Mouse (Mus musculus): ENCODE measurements around the gene Scmh1. TPM values are rescaled to one million over a fixed set of nuclear protein-coding genes. Genes with fewer than 3 reads are reported as not detected.

Gene Scmh1
- polyA plus RNA-seq, 1 experiment from 2014 or later = 9.6 TPM

DNA sequence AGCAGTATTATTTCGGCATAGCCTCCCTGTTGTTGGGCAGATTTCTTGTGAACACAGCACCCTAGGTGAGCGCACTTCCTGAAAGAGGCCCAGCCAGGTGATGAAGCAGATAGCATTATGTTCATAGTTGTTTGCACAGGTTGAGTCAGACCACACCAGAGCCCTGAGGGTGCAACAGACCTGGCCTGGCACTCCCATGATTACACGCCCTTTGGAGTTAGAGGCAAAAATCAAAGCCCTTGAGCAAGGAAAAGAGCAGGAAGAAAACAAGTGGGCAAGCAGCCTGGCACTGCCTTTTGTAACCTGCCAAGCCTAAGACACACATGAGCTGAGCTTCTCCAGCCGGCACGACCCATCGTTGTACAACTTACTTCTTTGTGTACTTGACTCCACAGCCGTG lies 111.4 kb downstream of the Scmh1 start:
- Histone ChIP-seq H3K27ac (ENCODE audit: low read length) (no peak overlapping the region), H3K27me3 (ENCODE audit: control insufficient read depth, insufficient read depth, low read depth, low read length) (no peaks in the 10 kb centered on the region), H3K36me3 (ENCODE audit: control insufficient read depth, insufficient read depth) (no peaks in the 10 kb centered on the region; the same call in 1 of the 2 replicates), H3K9me3 (replicated peaks; ENCODE audit: control insufficient read depth, low read length) (no peaks in the 10 kb centered on the region), H3K9ac (ENCODE audit: low read depth, low read length) (no peak overlapping the region), H3K4me1 (ENCODE audit: control insufficient read depth, low read depth, low read length) (no peaks in the 10 kb centered on the region), H3K4me2 (ENCODE audit: low read depth, low read length) (no peak overlapping the region), H3K4me3 (ENCODE audit: low read depth, low read length) (no peak overlapping the region)
- ATAC-seq (ENCODE audit: low read depth) = no peak
- 73% methylated on average over 7 of the region's 7 CpGs for WGBS (ENCODE audit: insufficient replicate concordance)

DNA sequence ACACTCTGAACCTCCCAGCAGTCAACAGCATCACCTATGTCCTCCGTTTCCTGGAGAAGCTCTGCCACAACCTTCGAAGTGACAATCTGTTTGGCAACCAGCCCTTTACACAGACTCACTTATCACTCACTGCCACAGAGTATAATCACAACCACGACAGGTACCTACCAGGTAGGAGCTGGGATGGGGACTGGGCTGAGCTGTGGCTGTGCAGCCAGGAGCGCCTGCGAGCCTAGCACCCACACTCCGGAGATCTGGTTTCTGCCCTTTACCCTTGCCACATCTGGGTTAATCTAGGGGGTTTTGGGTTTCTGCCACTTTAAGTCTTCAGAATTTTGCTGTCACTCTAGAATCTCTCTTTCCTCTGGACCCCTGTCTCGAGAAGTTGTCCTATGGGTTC lies 111.8 kb downstream of the Scmh1 start:
- no peak for ATAC-seq (ENCODE audit: low read depth)
- Histone ChIP-seq H3K27me3 (ENCODE audit: control insufficient read depth, insufficient read depth, low read depth, low read length) (no peaks in the 10 kb centered on the region), H3K4me3 (ENCODE audit: low read depth, low read length) (no peak overlapping the region), H3K4me2 (ENCODE audit: low read depth, low read length) (no peak overlapping the region), H3K4me1 (ENCODE audit: control insufficient read depth, low read depth, low read length) (no peaks in the 10 kb centered on the region), H3K9me3 (replicated peaks; ENCODE audit: control insufficient read depth, low read length) (no peaks in the 10 kb centered on the region), H3K27ac (ENCODE audit: low read length) (no peak overlapping the region), H3K36me3 (ENCODE audit: control insufficient read depth, insufficient read depth) (no peaks in the 10 kb centered on the region; the same call in 1 of the 2 replicates), H3K9ac (ENCODE audit: low read depth, low read length) (no peak overlapping the region)
- WGBS (ENCODE audit: insufficient replicate concordance) = 78% methylated on average over 7 of the region's 7 CpGs

DNA sequence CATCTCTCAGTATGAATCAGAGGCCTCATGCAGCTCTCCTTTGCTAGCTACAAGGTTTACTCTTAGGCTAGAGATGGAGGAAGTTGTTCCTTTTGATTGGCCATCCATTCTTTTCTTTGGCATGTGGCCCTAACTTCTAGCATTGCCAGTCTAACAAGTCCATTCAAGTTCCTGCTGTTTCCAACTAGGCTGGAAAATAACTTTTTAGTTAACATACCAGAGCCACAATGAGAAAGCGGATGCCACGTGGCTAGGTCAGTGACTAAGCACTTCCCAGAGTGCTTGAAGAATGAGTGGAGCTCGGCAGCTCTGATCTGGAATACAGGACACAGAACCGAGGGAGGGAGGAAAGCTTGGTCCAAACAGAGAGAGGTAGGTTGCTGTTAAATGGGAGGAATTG lies 112.3 kb downstream of the Scmh1 start:
- WGBS (ENCODE audit: insufficient replicate concordance) = 63% methylated on average over 4 of the region's 4 CpGs
- no peak overlapping the region for H3K27ac ChIP-seq (ENCODE audit: low read length)
- H3K4me2 ChIP-seq (ENCODE audit: low read depth, low read length) = no peak overlapping the region
- no peak for ATAC-seq (ENCODE audit: low read depth)
- H3K27me3 ChIP-seq (ENCODE audit: control insufficient read depth, insufficient read depth, low read depth, low read length) = no peaks in the 10 kb centered on the region
- no peaks in the 10 kb centered on the region; the same call in 1 of the 2 replicates for H3K36me3 ChIP-seq (ENCODE audit: control insufficient read depth, insufficient read depth)
- no peaks in the 10 kb centered on the region for H3K9me3 ChIP-seq (replicated peaks; ENCODE audit: control insufficient read depth, low read length)
- H3K4me1 ChIP-seq (ENCODE audit: control insufficient read depth, low read depth, low read length) = no peaks in the 10 kb centered on the region
- H3K9ac ChIP-seq (ENCODE audit: low read depth, low read length) = no peak overlapping the region
- H3K4me3 ChIP-seq (ENCODE audit: low read depth, low read length) = no peak overlapping the region

DNA sequence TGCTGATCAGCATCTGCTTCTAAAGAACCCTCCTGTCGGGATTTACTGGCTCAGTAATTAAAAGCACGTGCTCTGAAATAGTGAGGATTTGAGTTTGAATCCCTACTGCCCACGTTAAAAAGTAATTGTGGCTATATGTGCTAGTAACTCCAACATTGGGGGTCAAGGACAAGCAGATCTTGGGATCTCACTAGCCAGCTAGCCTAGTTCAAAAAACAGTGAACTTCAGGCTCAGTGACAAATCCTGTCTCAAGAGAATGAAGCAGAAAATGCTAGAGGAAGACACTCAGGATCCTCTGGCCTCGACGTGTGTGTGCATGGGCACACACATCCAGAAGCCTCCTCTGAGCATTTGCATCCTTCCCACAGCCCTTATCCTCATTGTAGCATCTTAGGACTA lies 116.7 kb downstream of the Scmh1 start:
- WGBS (ENCODE audit: insufficient replicate concordance) = 81% methylated on average over 5 of the region's 5 CpGs
- H3K9me3 ChIP-seq (replicated peaks; ENCODE audit: control insufficient read depth, low read length) = no peaks in the 10 kb centered on the region
- H3K27me3 ChIP-seq (ENCODE audit: control insufficient read depth, insufficient read depth, low read depth, low read length) = no peaks in the 10 kb centered on the region
- H3K9ac ChIP-seq (ENCODE audit: low read depth, low read length) = no peak overlapping the region
- H3K4me2 ChIP-seq (ENCODE audit: low read depth, low read length) = no peak overlapping the region
- ATAC-seq (ENCODE audit: low read depth) = no peak
- no peaks in the 10 kb centered on the region for H3K4me1 ChIP-seq (ENCODE audit: control insufficient read depth, low read depth, low read length)
- no peak overlapping the region for H3K4me3 ChIP-seq (ENCODE audit: low read depth, low read length)
- H3K27ac ChIP-seq (ENCODE audit: low read length) = no peak overlapping the region
- peaks cover 9% of the 10 kb centered on the region for H3K36me3 ChIP-seq (ENCODE audit: control insufficient read depth, insufficient read depth)

DNA sequence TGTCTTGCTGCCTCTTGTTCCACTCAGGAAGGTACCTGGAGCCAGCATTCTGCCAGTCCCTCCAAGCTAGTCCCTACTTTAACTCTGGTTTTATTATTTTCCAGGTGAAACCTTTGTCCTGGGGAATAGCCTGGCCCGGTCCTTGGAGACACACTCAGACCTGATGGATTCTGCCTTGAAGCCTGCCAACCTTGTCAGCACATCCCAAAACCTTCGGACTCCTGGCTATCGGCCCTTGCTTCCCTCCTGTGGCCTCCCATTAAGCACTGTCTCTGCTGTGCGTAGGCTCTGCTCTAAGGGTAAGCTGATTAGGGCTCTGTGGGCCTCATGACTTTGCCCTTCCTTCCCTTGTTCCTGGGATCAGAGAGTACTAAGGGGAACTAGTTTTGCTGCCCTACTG lies 117.3 kb downstream of the Scmh1 start:
- WGBS (ENCODE audit: insufficient replicate concordance) = 69% methylated on average over 4 of the region's 4 CpGs
- H3K27me3 ChIP-seq (ENCODE audit: control insufficient read depth, insufficient read depth, low read depth, low read length) = no peaks in the 10 kb centered on the region
- no peaks in the 10 kb centered on the region for H3K9me3 ChIP-seq (replicated peaks; ENCODE audit: control insufficient read depth, low read length)
- H3K4me2 ChIP-seq (ENCODE audit: low read depth, low read length) = no peak overlapping the region
- H3K4me3 ChIP-seq (ENCODE audit: low read depth, low read length) = no peak overlapping the region
- H3K4me1 ChIP-seq (ENCODE audit: control insufficient read depth, low read depth, low read length) = no peaks in the 10 kb centered on the region
- H3K36me3 ChIP-seq (ENCODE audit: control insufficient read depth, insufficient read depth) = peaks cover 9% of the 10 kb centered on the region
- no peak overlapping the region for H3K27ac ChIP-seq (ENCODE audit: low read length)
- ATAC-seq (ENCODE audit: low read depth) = no peak
- no peak overlapping the region for H3K9ac ChIP-seq (ENCODE audit: low read depth, low read length)

DNA sequence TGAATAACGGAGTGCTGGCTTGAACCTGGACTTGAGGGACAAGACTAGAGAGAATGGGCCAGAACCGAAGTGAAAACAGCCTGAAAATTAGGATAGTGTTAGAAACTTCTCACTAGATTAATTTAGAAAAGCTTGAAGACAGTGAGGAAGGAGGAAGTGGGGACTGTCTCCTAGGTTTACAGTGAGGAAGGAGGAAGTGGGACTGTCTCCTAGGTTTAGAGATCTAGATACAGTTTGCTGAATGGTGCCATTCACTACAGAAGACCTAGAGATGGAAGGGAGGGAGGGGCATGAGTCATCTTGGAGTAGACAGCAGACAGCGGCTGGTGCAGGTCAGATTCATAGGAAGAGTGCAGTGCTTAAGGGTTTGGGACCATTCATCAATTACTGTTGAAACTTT lies 118.0 kb downstream of the Scmh1 start:
- Histone ChIP-seq H3K9ac (ENCODE audit: low read depth, low read length) (no peak overlapping the region), H3K27ac (ENCODE audit: low read length) (no peak overlapping the region), H3K4me3 (ENCODE audit: low read depth, low read length) (no peak overlapping the region), H3K36me3 (ENCODE audit: control insufficient read depth, insufficient read depth) (peaks cover 9% of the 10 kb centered on the region), H3K4me2 (ENCODE audit: low read depth, low read length) (no peak overlapping the region), H3K27me3 (ENCODE audit: control insufficient read depth, insufficient read depth, low read depth, low read length) (no peaks in the 10 kb centered on the region), H3K9me3 (replicated peaks; ENCODE audit: control insufficient read depth, low read length) (no peaks in the 10 kb centered on the region), H3K4me1 (ENCODE audit: control insufficient read depth, low read depth, low read length) (no peaks in the 10 kb centered on the region)
- ATAC-seq (ENCODE audit: low read depth) = no peak
- 60% methylated on average over 3 of the region's 3 CpGs for WGBS (ENCODE audit: insufficient replicate concordance)

DNA sequence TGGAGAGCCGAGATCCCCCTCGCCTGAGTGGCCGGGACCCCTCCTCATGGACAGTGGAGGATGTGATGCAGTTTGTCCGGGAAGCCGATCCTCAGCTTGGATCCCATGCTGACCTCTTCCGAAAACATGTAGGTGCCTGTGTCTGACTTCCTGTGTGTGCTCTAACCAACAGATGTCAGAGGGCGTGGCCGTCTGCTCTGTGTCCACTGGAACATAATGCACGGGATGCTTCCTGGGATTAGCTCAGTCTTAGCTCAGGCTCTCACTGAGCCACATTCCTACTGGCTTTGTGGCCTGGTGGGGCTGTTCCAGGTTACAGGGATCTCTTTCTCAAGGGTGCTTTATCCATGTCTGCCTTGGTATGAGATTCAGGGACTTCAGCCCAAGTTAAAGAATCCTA lies 123.1 kb downstream of the Scmh1 start:
- H3K27me3 ChIP-seq (ENCODE audit: control insufficient read depth, insufficient read depth, low read depth, low read length) = no peaks in the 10 kb centered on the region
- 81% methylated on average over 9 of the region's 9 CpGs for WGBS (ENCODE audit: insufficient replicate concordance)
- H3K4me2 ChIP-seq (ENCODE audit: low read depth, low read length) = no peak overlapping the region
- no peak for ATAC-seq (ENCODE audit: low read depth)
- no peaks in the 10 kb centered on the region for H3K9me3 ChIP-seq (replicated peaks; ENCODE audit: control insufficient read depth, low read length)
- H3K4me1 ChIP-seq (ENCODE audit: control insufficient read depth, low read depth, low read length) = no peaks in the 10 kb centered on the region
- H3K27ac ChIP-seq (ENCODE audit: low read length) = no peak overlapping the region
- no peak overlapping the region for H3K9ac ChIP-seq (ENCODE audit: low read depth, low read length)
- H3K36me3 ChIP-seq (ENCODE audit: control insufficient read depth, insufficient read depth) = peaks cover 9% of the 10 kb centered on the region
- H3K4me3 ChIP-seq (ENCODE audit: low read depth, low read length) = no peak overlapping the region

DNA sequence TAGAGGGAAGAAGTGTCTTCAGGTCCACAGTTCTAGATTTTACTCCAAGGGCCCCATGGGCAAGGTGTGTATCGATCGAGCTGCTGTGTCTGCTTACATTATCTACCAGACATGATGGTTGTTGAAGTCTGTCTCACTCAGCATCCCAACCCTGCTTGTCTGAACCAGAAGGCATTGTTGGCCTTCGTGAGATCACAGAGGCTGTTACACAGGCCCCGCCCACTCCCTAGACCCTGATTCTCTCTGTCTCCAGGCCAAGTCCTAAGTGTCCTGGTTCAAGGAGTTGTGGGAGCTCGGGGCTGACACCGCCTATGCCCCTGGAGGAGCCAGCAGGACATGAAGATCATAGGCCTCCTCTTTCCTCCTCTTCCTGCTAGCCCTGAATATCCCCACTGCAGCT lies 126.9 kb downstream of the Scmh1 start, which contains the start of gene Slfnl1:
Slfnl1 (plus strand) TSS at position 246 of the 400 bp plus-strand sequence.
- H3K27me3 ChIP-seq (ENCODE audit: control insufficient read depth, insufficient read depth, low read depth, low read length) = no peaks in the 10 kb centered on the region
- no peak within 1 kb of the TSS for H3K4me2 ChIP-seq (ENCODE audit: low read depth, low read length)
- no peaks in the 10 kb centered on the region for H3K9me3 ChIP-seq (replicated peaks; ENCODE audit: control insufficient read depth, low read length)
- ATAC-seq (ENCODE audit: low read depth) = no peak
- no peaks in the 10 kb centered on the region; the same call in 1 of the 2 replicates for H3K36me3 ChIP-seq (ENCODE audit: control insufficient read depth, insufficient read depth)
- no peak within 1 kb of the TSS for H3K4me3 ChIP-seq (ENCODE audit: low read depth, low read length)
- H3K9ac ChIP-seq (ENCODE audit: low read depth, low read length) = no peak within 1 kb of the TSS
- 63% methylated on average over 6 of the region's 6 CpGs for WGBS (ENCODE audit: insufficient replicate concordance)
- no peaks in the 10 kb centered on the region for H3K4me1 ChIP-seq (ENCODE audit: control insufficient read depth, low read depth, low read length)
- H3K27ac ChIP-seq (ENCODE audit: low read length) = no peak within 1 kb of the TSS

DNA sequence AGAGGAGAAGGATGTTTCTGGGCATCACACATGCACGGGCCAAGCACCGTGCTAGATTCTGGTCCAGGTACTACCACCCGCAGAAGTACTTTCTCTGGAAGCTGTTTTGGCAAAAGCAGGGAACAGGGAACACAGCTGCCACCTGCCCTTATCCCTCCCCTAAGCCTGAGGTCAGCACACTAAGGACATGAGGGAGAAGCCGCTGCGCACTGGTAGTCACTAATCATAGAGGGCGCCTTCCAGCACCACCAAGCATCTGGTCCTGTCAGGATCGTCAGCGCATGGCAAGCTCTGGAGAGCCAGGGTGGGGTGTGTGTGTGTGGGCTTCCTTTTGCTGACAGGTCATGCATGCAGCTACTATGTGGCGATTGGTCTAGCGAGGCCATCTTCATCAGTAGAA lies 133.6 kb downstream of the Scmh1 start:
- Histone ChIP-seq H3K4me1 (ENCODE audit: control insufficient read depth, low read depth, low read length) (no peaks in the 10 kb centered on the region), H3K27ac (ENCODE audit: low read length) (no peak overlapping the region), H3K4me3 (ENCODE audit: low read depth, low read length) (no peak overlapping the region), H3K27me3 (ENCODE audit: control insufficient read depth, insufficient read depth, low read depth, low read length) (no peaks in the 10 kb centered on the region), H3K4me2 (ENCODE audit: low read depth, low read length) (no peak overlapping the region), H3K9ac (ENCODE audit: low read depth, low read length) (no peak overlapping the region), H3K36me3 (ENCODE audit: control insufficient read depth, insufficient read depth) (peaks cover 17% of the 10 kb centered on the region), H3K9me3 (replicated peaks; ENCODE audit: control insufficient read depth, low read length) (no peaks in the 10 kb centered on the region)
- ATAC-seq (ENCODE audit: low read depth) = no peak
- 91% methylated on average over 10 of the region's 10 CpGs for WGBS (ENCODE audit: insufficient replicate concordance)
